Mouse (Mus musculus) lung, embryonic 16.5 days (tissue): Measurements from ENCODE around the gene Esx1. TPM values are rescaled to one million over a fixed set of nuclear protein-coding genes. Genes with fewer than 3 reads are reported as not detected.

Experiments
- ATAC-seq: fragments of 200-750 bp; cut with Nextera tagmentation; 2 replicates; pipeline ENCODE4 v1.8.0; 2017; ENCODE audit warnings: low read depth, mild to moderate bottlenecking, moderate library complexity
- H3K27ac ChIP-seq: fragments of 300-500 bp; sonication (generic); 2 replicates; pipeline ENCODE4 v1.5.1; 2014; ENCODE audit warnings: mild to moderate bottlenecking, control low read depth, low read length
- H3K27me3 ChIP-seq: fragments of 300-500 bp; sonication (generic); 2 replicates; pipeline ENCODE4 v1.6.1; 2014; ENCODE audit warnings: low read depth, low read length, mixed read lengths; ENCODE audit not compliant: control insufficient read depth, insufficient read depth
- H3K36me3 ChIP-seq: fragments of 300-500 bp; sonication (generic); 2 replicates; pipeline ENCODE4 v1.6.1; 2014; ENCODE audit warnings: low read length; ENCODE audit not compliant: control insufficient read depth, insufficient read depth
- H3K4me1 ChIP-seq: fragments of 300-500 bp; sonication (generic); replicated peaks from 2 replicates; pipeline ENCODE4 v1.6.1; 2014; ENCODE audit warnings: low read length, mixed read lengths; ENCODE audit not compliant: control insufficient read depth, insufficient read depth
- H3K4me2 ChIP-seq: fragments of 300-500 bp; sonication (generic); 2 replicates; pipeline ENCODE4 v1.6.1; 2014; ENCODE audit warnings: low read depth, low read length, control low read depth
- H3K4me3 ChIP-seq: fragments of 300-500 bp; sonication (generic); 2 replicates; pipeline ENCODE4 v1.5.1; 2014; ENCODE audit warnings: mild to moderate bottlenecking, low read length, control low read depth
- H3K9ac ChIP-seq: fragments of 300-500 bp; sonication (generic); 2 replicates; pipeline ENCODE4 v1.6.1; 2014; ENCODE audit warnings: low read length, control low read depth
- H3K9me3 ChIP-seq: fragments of 300-500 bp; sonication (generic); 2 replicates; pipeline ENCODE4 v1.6.1; 2016; ENCODE audit warnings: low read length; ENCODE audit not compliant: control insufficient read depth
- WGBS: fragments of 180-500 bp; shearing (Covaris S2); extraction: QIAGEN DNeasy Blood & Tissue Kit; methylation state at CpG from one replicate; pipeline ENCODE4 v1.1.7; 2014; 5-methylcytosine and 5-hydroxymethylcytosine counted together
- polyA plus RNA-seq: library from polyadenylated mRNA; unstranded; fragments of >200 nt; fragmentation: Nextera tagmentation; extraction: Ambion mirVana; gene quantifications from 2 replicates; pipeline ENCODE4 v1.2.1, GENCODE M21; 2015

The Esx1 gene
- polyA plus RNA-seq, 1 experiment from 2014 or later = not detected

DNA sequence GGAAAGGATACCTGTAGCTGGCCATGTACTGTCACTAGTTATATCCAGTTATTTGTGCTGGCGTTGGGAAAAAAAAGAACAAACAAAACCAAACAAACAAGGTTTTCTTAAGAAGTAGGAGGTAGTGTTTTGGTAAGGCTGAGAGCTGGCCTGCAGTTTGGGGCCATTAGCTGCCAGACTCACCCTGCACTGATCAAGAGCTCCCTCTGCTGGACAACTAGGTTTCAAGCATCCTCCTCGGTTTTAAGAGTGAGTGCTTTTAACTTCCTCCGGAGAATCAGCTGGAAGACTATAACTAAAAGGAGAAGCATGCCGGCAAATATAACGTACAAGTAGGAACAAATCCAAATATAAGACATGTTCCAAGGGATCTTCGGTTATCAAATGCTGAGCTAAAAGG lies 19.8 kb upstream of the Esx1 start:
- no peaks in the 10 kb centered on the region for H3K4me1 ChIP-seq
- no peaks in the 10 kb centered on the region for H3K9me3 ChIP-seq
- H3K27ac ChIP-seq = no peak overlapping the region
- H3K27me3 ChIP-seq = no peaks in the 10 kb centered on the region
- WGBS = 19% methylated on average over 6 of the region's 6 CpGs
- H3K4me2 ChIP-seq = no peak overlapping the region
- no peak for ATAC-seq
- H3K9ac ChIP-seq = no peak overlapping the region
- no peak overlapping the region for H3K4me3 ChIP-seq
- no peaks in the 10 kb centered on the region for H3K36me3 ChIP-seq

- 12% methylated on average over 17 of the region's 17 CpGs for WGBS
Measured at GRCm38 (mm10) chrX:137127542-137127941, 5.7 kb upstream of the Esx1 start.

GRCm38 (mm10) chrX:137119675-137120423 lies 2.0 kb downstream of the Esx1 start:
- WGBS = 18% methylated on average over 51 of the region's 52 CpGs
- Histone ChIP-seq H3K36me3 (no peaks in the 10 kb centered on the region), H3K9me3 (peaks cover 2% of the 10 kb centered on the region; the same call in 1 of the 2 replicates), H3K4me2 (peak overlapping the region; percentile 56), H3K4me1 (0 out of 2 replicates have a peak, but pooled peaks cover 3% of the 10 kb centered on the region), H3K27me3 (peaks cover 69% of the 10 kb centered on the region), H3K4me3 (peak overlapping the region; percentile 36), H3K27ac (no peak overlapping the region), H3K9ac (no peak overlapping the region)
- ATAC-seq = peak; percentile 10; the same call in 1 of the 2 replicates

More at GRCm38 (mm10) chrX:137127542-137127941, 5.7 kb upstream of the Esx1 start:
- Histone ChIP-seq H3K4me3 (no peak overlapping the region), H3K4me1 (no peaks in the 10 kb centered on the region), H3K27me3 (peaks cover 38% of the 10 kb centered on the region), H3K36me3 (no peaks in the 10 kb centered on the region), H3K27ac (no peak overlapping the region), H3K4me2 (no peak overlapping the region), H3K9me3 (no peaks in the 10 kb centered on the region), H3K9ac (no peak overlapping the region)
- ATAC-seq = no peak

DNA sequence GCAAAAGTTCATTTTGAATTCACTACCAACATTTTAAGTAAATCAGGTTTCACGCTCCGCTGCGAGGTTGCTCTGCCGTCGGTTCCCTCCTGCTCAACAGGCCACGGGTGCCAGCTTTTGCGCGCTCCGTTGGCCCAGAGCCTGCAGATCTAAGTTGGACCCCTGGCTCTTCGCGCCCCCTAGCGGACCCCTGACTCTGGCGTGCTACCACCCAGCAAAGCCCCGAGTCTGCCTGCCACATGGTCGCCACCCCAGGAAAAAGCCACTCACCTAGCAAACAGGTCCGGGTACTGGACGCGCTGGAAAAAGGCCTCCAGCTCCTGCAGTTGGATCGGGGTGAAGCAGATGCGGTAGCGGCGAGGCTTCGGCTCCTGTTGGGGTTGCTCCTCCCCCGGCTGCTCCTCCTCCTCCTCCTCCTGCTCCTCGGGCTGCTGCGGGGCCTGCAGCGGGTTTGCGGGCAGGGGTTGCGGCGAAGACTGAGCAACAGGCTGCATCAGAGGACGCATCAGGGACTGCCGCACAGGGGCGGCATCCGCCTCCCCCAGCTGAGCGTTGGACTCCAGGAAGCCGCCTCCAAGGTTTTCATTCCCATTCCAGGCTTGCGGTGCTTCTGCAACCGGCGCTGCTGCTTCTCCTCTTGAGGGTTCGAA lies 3.7 kb downstream of the Esx1 start:
- peak; percentile 69; the same call in 1 of the 2 replicates for ATAC-seq

DNA sequence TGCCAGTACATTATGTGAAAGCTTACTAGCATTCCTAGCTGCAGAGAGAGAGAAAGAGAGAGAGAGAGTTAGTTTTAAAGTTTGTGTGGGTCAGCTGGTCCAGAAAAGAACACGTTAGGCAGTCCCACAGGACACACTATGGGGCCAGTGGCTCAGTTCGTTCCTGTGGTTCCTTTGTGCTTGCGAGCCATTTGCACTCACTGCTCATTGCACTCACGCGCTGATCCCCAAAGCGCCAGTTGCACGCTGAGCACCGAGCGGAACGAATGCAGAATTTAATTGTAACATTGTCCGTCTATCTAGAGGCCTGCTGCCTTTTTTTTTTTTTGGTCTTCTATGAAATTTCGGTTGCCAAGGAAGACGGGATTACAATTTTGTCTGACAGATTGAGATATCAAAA lies 15.4 kb downstream of the Esx1 start:
- no peaks in the 10 kb centered on the region for H3K4me1 ChIP-seq
- 11% methylated on average over 12 of the region's 13 CpGs for WGBS
- H3K4me2 ChIP-seq = no peak overlapping the region
- H3K36me3 ChIP-seq = no peaks in the 10 kb centered on the region
- no peak overlapping the region for H3K4me3 ChIP-seq
- H3K27ac ChIP-seq = no peak overlapping the region
- ATAC-seq = no peak
- no peak overlapping the region for H3K9ac ChIP-seq
- no peaks in the 10 kb centered on the region for H3K9me3 ChIP-seq
- peaks cover 40% of the 10 kb centered on the region for H3K27me3 ChIP-seq

More for the DNA sequence above, 3.7 kb downstream of the Esx1 start:
- Histone ChIP-seq H3K9ac (no peak overlapping the region), H3K27ac (no peak overlapping the region), H3K36me3 (no peaks in the 10 kb centered on the region), H3K4me3 (peak overlapping the region; percentile 13), H3K9me3 (peaks cover 2% of the 10 kb centered on the region; the same call in 1 of the 2 replicates), H3K4me1 (0 out of 2 replicates have a peak, but pooled peaks cover 3% of the 10 kb centered on the region), H3K4me2 (0 out of 2 replicates have a peak overlapping the region, but pooled peaks have one; percentile 14), H3K27me3 (peaks cover 62% of the 10 kb centered on the region)
- WGBS = 17% methylated on average over 36 of the region's 40 CpGs

DNA sequence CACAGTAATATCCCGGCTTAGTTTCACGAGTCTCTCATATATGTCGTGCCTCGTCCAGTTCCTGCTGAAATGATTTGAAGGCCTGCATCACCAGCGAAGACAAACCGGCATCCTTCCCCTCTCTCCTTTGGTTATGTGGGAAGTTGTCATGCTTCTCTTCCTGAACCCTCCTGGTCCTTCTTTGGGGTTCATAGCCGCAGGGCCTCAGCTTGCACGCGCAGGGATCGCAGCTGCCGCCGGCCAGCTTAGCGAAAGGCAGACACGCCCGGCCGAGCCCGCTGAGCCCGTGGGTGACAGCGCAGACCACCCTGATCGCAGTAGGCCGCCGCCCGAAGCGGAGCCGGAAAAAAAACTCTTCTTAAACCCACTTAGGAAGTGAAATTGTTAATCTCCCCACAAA lies 17.4 kb downstream of the Esx1 start:
- 20% methylated on average over 25 of the region's 25 CpGs for WGBS
- Histone ChIP-seq H3K27me3 (peaks cover 42% of the 10 kb centered on the region), H3K9me3 (no peaks in the 10 kb centered on the region), H3K27ac (no peak overlapping the region), H3K4me3 (no peak overlapping the region), H3K4me2 (no peak overlapping the region), H3K36me3 (no peaks in the 10 kb centered on the region), H3K9ac (no peak overlapping the region), H3K4me1 (no peaks in the 10 kb centered on the region)
- ATAC-seq = no peak

Other genes starting within 250 kb of the Esx1 start
- gene H2bfm, start 194.8 kb downstream of the Esx1 start, polyA plus RNA-seq = not detected in 2 replicates
- 30.3 and 46.3 TPM in 2 replicates for gene Tmsb15b2, start 146.6 kb downstream of the Esx1 start, polyA plus RNA-seq
- 2.9 and 4.8 TPM in 2 replicates for gene Tmsb15l, start 145.2 kb downstream of the Esx1 start, polyA plus RNA-seq
- gene Tmsb15b1, start 145.2 kb downstream of the Esx1 start, polyA plus RNA-seq = 18.6 and 19.8 TPM in 2 replicates
- gene Zcchc18, start 128.9 kb downstream of the Esx1 start, polyA plus RNA-seq = 7.0 and 8.3 TPM in 2 replicates
- 12.0 and 13.4 TPM in 2 replicates for gene Slc25a53, start 83.8 kb downstream of the Esx1 start, polyA plus RNA-seq
- gene Fam199x, start 72.5 kb downstream of the Esx1 start, polyA plus RNA-seq = 10.7 and 11.0 TPM in 2 replicates